Mouse (Mus musculus) CH12.LX (cell line): ENCODE measurements around the gene Srcin1. TPM values are rescaled to one million over a fixed set of nuclear protein-coding genes. Genes with fewer than 3 reads are reported as not detected.

Experiments
- DNase-seq: peaks from one replicate; pipeline ENCODE4 v3.0.0-alpha.2; 2013; ENCODE audit errors: extremely low read depth
- H3K27ac ChIP-seq: 2 replicates; pipeline ENCODE4 v1.5.1; 2012; ENCODE audit warnings: low read depth, mild to moderate bottlenecking, control low read depth, moderate library complexity; ENCODE audit not compliant: insufficient read depth
- H3K27me3 ChIP-seq: replicated peaks from 2 replicates; pipeline ENCODE3; 2012; ENCODE audit warnings: inconsistent platforms
- H3K36me3 ChIP-seq, 2 experiments: replicated peaks in 1 of 2; 2 replicates each; pipeline versions ENCODE3 to v1.6.1; 2012; ENCODE audit warnings: inconsistent platforms in 1 of 2, low read length in 1 of 2, mild to moderate bottlenecking in 1 of 2, mixed read lengths in 1 of 2, moderate library complexity in 1 of 2; ENCODE audit not compliant: control insufficient read depth in 1 of 2, insufficient read depth in 1 of 2
- H3K4me1 ChIP-seq, 2 experiments: 2 replicates each; pipeline ENCODE4 v1.6.1; 2012; ENCODE audit warnings: inconsistent platforms in 1 of 2, moderate library complexity in 1 of 2; ENCODE audit not compliant: insufficient read depth in 2 of 2, control insufficient read depth in 1 of 2
- H3K4me2 ChIP-seq: 2 replicates; pipeline ENCODE4 v1.6.1; 2012; ENCODE audit warnings: low read depth, mild to moderate bottlenecking, control low read depth; ENCODE audit not compliant: poor library complexity, insufficient read depth, severe bottlenecking
- H3K4me3 ChIP-seq, 3 experiments: fragments of 150-350 bp in 1 of 3; sonication (generic) in 1 of 3; replicated peaks in 1 of 3; 2 replicates each; pipeline versions ENCODE3 to v1.5.1; 2011 to 2012; ENCODE audit warnings: low read depth in 2 of 3, low read length in 2 of 3, mild to moderate bottlenecking in 2 of 3, moderate library complexity in 2 of 3, control low read depth in 1 of 3, improper control_type of control experiment in 1 of 3, inconsistent platforms in 1 of 3, mixed read lengths in 1 of 3; ENCODE audit not compliant: poor library complexity in 1 of 3
- H3K79me2 ChIP-seq: replicated peaks from 2 replicates; pipeline ENCODE4 v1.6.1; 2012; ENCODE audit warnings: mild to moderate bottlenecking, moderate library complexity; ENCODE audit not compliant: control insufficient read depth, poor library complexity, insufficient read depth, severe bottlenecking; ENCODE audit errors: extremely low read depth
- H3K9ac ChIP-seq: 2 replicates; pipeline ENCODE4 v1.6.1; 2012; ENCODE audit warnings: low read depth, mild to moderate bottlenecking, control low read depth, moderate library complexity; ENCODE audit not compliant: insufficient read depth
- H3K9me3 ChIP-seq: replicated peaks from 2 replicates; pipeline ENCODE3; 2012; ENCODE audit warnings: low read length, inconsistent platforms, mixed read lengths
- BHLHE40 ChIP-seq: IDR thresholded peaks from 2 replicates; pipeline ENCODE4 v1.6.1; 2011; ENCODE audit warnings: mild to moderate bottlenecking, low read depth, low read length, improper control_type of control experiment
- CHD1 ChIP-seq: IDR thresholded peaks from 2 replicates; pipeline ENCODE4 v1.6.1; 2012; ENCODE audit warnings: low read depth, low read length, improper control_type of control experiment, inconsistent platforms
- CHD2 ChIP-seq: IDR thresholded peaks from 2 replicates; pipeline ENCODE4 v1.6.1; 2011; ENCODE audit warnings: low read length, improper control_type of control experiment
- CTCF ChIP-seq, 2 experiments: IDR thresholded peaks in 1 of 2; conservative IDR thresholded peaks in 1 of 2; 2 replicates each; pipeline ENCODE4 v1.5.1; 2011 to 2012; ENCODE audit warnings: low read depth in 2 of 2, low read length in 2 of 2, improper control_type of control experiment in 1 of 2, inconsistent platforms in 1 of 2, mild to moderate bottlenecking in 1 of 2, moderate library complexity in 1 of 2
- E2F4 ChIP-seq: IDR thresholded peaks from 2 replicates; pipeline ENCODE4 v1.6.1; 2011; ENCODE audit warnings: low read depth, low read length, improper control_type of control experiment; ENCODE audit not compliant: insufficient replicate concordance
- ELF1 ChIP-seq: IDR thresholded peaks from 2 replicates; pipeline ENCODE4 v1.6.1; 2014; ENCODE audit warnings: low read depth, mild to moderate bottlenecking, inconsistent platforms, low read length, improper control_type of control experiment
- EP300 ChIP-seq: IDR thresholded peaks from 2 replicates; pipeline ENCODE4 v1.6.1; 2011; ENCODE audit warnings: low read length, improper control_type of control experiment
- ETS1 ChIP-seq: conservative IDR thresholded peaks from 2 replicates; pipeline ENCODE4 v1.6.1; 2012; ENCODE audit warnings: low read depth, mild to moderate bottlenecking, inconsistent platforms, low read length, improper control_type of control experiment, moderate library complexity
- GABPA ChIP-seq: IDR thresholded peaks from 2 replicates; pipeline ENCODE4 v1.6.1; 2012; ENCODE audit warnings: low read depth, low read length, improper control_type of control experiment, inconsistent platforms; ENCODE audit not compliant: insufficient replicate concordance
- HCFC1 ChIP-seq: IDR thresholded peaks from 2 replicates; pipeline ENCODE4 v1.6.1; 2012; ENCODE audit warnings: low read depth, mild to moderate bottlenecking, inconsistent platforms, low read length, improper control_type of control experiment
- IRF4 ChIP-seq: IDR thresholded peaks from 2 replicates; pipeline ENCODE4 v1.6.1; 2014; ENCODE audit warnings: low read depth, mild to moderate bottlenecking, inconsistent platforms, low read length, improper control_type of control experiment
- JUN ChIP-seq: IDR thresholded peaks from 2 replicates; pipeline ENCODE4 v1.6.1; 2011; ENCODE audit warnings: low read depth, mild to moderate bottlenecking, low read length, improper control_type of control experiment, moderate library complexity; ENCODE audit not compliant: insufficient read depth
- JUND ChIP-seq: conservative IDR thresholded peaks from 2 replicates; pipeline ENCODE4 v1.6.1; 2011; ENCODE audit warnings: low read depth, low read length, improper control_type of control experiment
- KAT2A ChIP-seq: IDR thresholded peaks from 2 replicates; pipeline ENCODE4 v1.6.1; 2012; ENCODE audit warnings: low read length, improper control_type of control experiment, inconsistent platforms; ENCODE audit not compliant: insufficient replicate concordance
- MAFK ChIP-seq: IDR thresholded peaks from 2 replicates; pipeline ENCODE4 v1.6.1; 2011; ENCODE audit warnings: low read length, improper control_type of control experiment; ENCODE audit not compliant: insufficient replicate concordance
- MAX ChIP-seq: IDR thresholded peaks from 2 replicates; pipeline ENCODE4 v1.6.1; 2011; ENCODE audit warnings: low read length, improper control_type of control experiment
- MAZ ChIP-seq: IDR thresholded peaks from 2 replicates; pipeline ENCODE4 v1.6.1; 2012; ENCODE audit warnings: low read depth, mild to moderate bottlenecking, inconsistent platforms, low read length, improper control_type of control experiment, moderate library complexity
- MEF2A ChIP-seq: IDR thresholded peaks from 2 replicates; pipeline ENCODE4 v1.6.1; 2014; ENCODE audit warnings: low read depth, mild to moderate bottlenecking, inconsistent platforms, low read length, improper control_type of control experiment, borderline replicate concordance
- MXI1 ChIP-seq: IDR thresholded peaks from 2 replicates; pipeline ENCODE4 v1.6.1; 2011; ENCODE audit warnings: mild to moderate bottlenecking, low read depth, low read length, improper control_type of control experiment
- MYC ChIP-seq: IDR thresholded peaks from 2 replicates; pipeline ENCODE4 v1.6.1; 2011; ENCODE audit warnings: low read depth, mild to moderate bottlenecking, improper control_type of control experiment, low read length
- NELFE ChIP-seq: IDR thresholded peaks from 2 replicates; pipeline ENCODE4 v1.6.1; 2011; ENCODE audit warnings: low read depth, low read length, improper control_type of control experiment
- NRF1 ChIP-seq: IDR thresholded peaks from 2 replicates; pipeline ENCODE4 v1.6.1; 2014; ENCODE audit warnings: low read depth, mild to moderate bottlenecking, inconsistent platforms, low read length, improper control_type of control experiment, moderate library complexity
- PAX5 ChIP-seq: IDR thresholded peaks from 2 replicates; pipeline ENCODE4 v1.6.1; 2012; ENCODE audit warnings: low read length, inconsistent platforms, mixed read lengths
- POLR2A ChIP-seq: IDR thresholded peaks from 2 replicates; pipeline ENCODE4 v1.6.1; 2011; ENCODE audit warnings: low read depth, mild to moderate bottlenecking, improper control_type of control experiment, low read length
- POLR2AphosphoS2 ChIP-seq: IDR thresholded peaks from 2 replicates; pipeline ENCODE4 v1.6.1; 2011; ENCODE audit warnings: low read depth, low read length, improper control_type of control experiment
- RAD21 ChIP-seq: IDR thresholded peaks from 2 replicates; pipeline ENCODE4 v1.6.1; 2011; ENCODE audit warnings: low read depth, mild to moderate bottlenecking, low read length, improper control_type of control experiment, moderate library complexity
- RCOR1 ChIP-seq: conservative IDR thresholded peaks from 2 replicates; pipeline ENCODE4 v1.6.1; 2012; ENCODE audit warnings: low read depth, mild to moderate bottlenecking, inconsistent platforms, low read length, improper control_type of control experiment
- SIN3A ChIP-seq: IDR thresholded peaks from 2 replicates; pipeline ENCODE4 v1.6.1; 2012; ENCODE audit warnings: low read length, improper control_type of control experiment, inconsistent platforms
- SMC3 ChIP-seq: IDR thresholded peaks from 2 replicates; pipeline ENCODE4 v1.6.1; 2011; ENCODE audit warnings: low read depth, low read length, improper control_type of control experiment
- TBP ChIP-seq: conservative IDR thresholded peaks from 2 replicates; pipeline ENCODE4 v1.6.1; 2011; ENCODE audit warnings: low read depth, low read length, improper control_type of control experiment
- TCF12 ChIP-seq: IDR thresholded peaks from 2 replicates; pipeline ENCODE4 v1.6.1; 2014; ENCODE audit warnings: low read depth, mild to moderate bottlenecking, inconsistent platforms, low read length, improper control_type of control experiment
- UBTF ChIP-seq: IDR thresholded peaks from 2 replicates; pipeline ENCODE4 v1.6.1; 2012; ENCODE audit warnings: low read depth, mild to moderate bottlenecking, inconsistent platforms, low read length, improper control_type of control experiment, moderate library complexity
- USF1 ChIP-seq: IDR thresholded peaks from 2 replicates; pipeline ENCODE4 v1.6.1; 2014; ENCODE audit warnings: low read depth, mild to moderate bottlenecking, inconsistent platforms, low read length, improper control_type of control experiment
- USF2 ChIP-seq: conservative IDR thresholded peaks from 2 replicates; pipeline ENCODE4 v1.6.1; 2011; ENCODE audit warnings: low read depth, low read length, improper control_type of control experiment
- ZC3H11A ChIP-seq: IDR thresholded peaks from 2 replicates; pipeline ENCODE4 v1.6.1; 2012; ENCODE audit warnings: low read depth, mild to moderate bottlenecking, inconsistent platforms, low read length, improper control_type of control experiment
- ZKSCAN1 ChIP-seq: IDR thresholded peaks from 2 replicates; pipeline ENCODE4 v1.6.1; 2012; ENCODE audit warnings: low read depth, inconsistent platforms, low read length, improper control_type of control experiment, borderline replicate concordance
- ZMIZ1 ChIP-seq: IDR thresholded peaks from 2 replicates; pipeline ENCODE4 v1.6.1; 2012; ENCODE audit warnings: low read depth, mild to moderate bottlenecking, inconsistent platforms, low read length, improper control_type of control experiment
- ZNF384 ChIP-seq: IDR thresholded peaks from 2 replicates; pipeline ENCODE4 v1.6.1; 2012; ENCODE audit warnings: low read depth, low read length, improper control_type of control experiment, inconsistent platforms
- dilution Hi-C: fragments of 300-500 bp; cut with MboI; formaldehyde crosslinking; loops from 2 replicates; pipeline ENCODE4 v1.14.3; 2020; ENCODE audit warnings: low sequenced_read_pairs; ENCODE audit not compliant: extremely low pct_unique_long_range_greater_than_20kb, extremely low pct_ligation_motif_present
- in situ Hi-C: fragments of 300-500 bp; cut with MboI; formaldehyde crosslinking; loops from 3 replicates; pipeline ENCODE4 v1.14.3; 2019; ENCODE audit warnings: low sequenced_read_pairs, low pct_ligation_motif_present, low pct_unique_long_range_greater_than_20kb, mixed read lengths
- polyA plus RNA-seq: library from polyadenylated mRNA; unstranded; fragments of >175 nt; gene quantifications from 2 replicates; pipeline ENCODE4 v1.2.1, GENCODE M21; 2012; ENCODE audit warnings: low read depth; ENCODE audit not compliant: insufficient read length
- total RNA-seq, 2 experiments: library from RNA; depleted of rRNA; stranded (reverse); fragments of 300-350 nt in 1 of 2; fragments of >200 nt in 1 of 2; gene quantifications; 2 replicates each; pipeline ENCODE4 v1.2.3; 2012 to 2014

Srcin1 gene
- total and polyA plus RNA-seq, 3 experiments = 0.08 to 0.09 TPM; not detected in 1

DNA sequence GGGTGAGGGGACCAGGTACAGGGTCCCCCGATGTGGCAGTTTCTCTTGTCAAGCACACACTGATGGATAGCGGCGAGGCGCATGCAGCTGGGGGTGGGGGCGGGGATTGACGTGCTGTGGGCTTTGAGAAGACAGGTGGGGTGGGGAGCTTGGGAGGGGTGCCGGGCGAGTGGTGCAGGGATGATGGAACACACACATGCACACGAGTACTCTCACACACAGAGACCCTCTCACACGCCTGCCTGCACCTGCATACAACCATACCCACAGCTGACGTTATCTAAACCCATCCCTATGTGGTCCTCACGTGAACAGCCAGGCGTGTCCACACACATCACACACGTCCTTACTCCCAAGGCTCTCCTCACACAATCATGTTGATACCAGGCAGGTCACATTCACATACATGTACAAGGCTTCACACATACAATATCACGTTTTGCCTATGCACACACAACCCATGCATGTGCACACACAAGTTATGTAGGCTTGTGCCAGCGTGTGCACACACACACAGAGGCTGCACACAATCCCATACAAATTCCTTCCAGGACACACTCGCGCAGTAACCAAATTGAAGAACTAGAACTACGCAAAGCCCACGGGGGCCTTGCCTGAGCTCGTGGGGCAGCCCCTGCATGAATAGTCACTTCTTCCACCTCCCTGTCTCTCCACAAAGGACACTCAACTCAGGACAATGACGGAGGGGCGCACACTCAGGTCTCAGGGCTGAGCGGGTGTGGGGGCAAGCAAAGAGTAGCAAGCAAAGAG lies 66.1 kb downstream of the Srcin1 start:
- H3K9ac ChIP-seq = no peak overlapping the region
- no peak overlapping the region for H3K27ac ChIP-seq
- no peaks in the 10 kb centered on the region for H3K79me2 ChIP-seq
- dilution Hi-C loops (no loop called here), in situ Hi-C loops (no loop called here)
- peak; percentile 69 for TF ChIP-seq ETS1
- TF ChIP-seq ZMIZ1 = 0 out of 2 replicates have a peak, but pooled peaks have one; percentile 2
- no peak for TF ChIP-seq SIN3A
- TF ChIP-seq MAZ = peak; percentile 79; the same call in 1 of the 2 replicates
- TF ChIP-seq USF2 = no peak
- TF ChIP-seq MYC = 0 out of 2 replicates have a peak, but pooled peaks have one; percentile 16
- no peak for TF ChIP-seq E2F4
- no peak for TF ChIP-seq KAT2A
- no peak for TF ChIP-seq TCF12
- TF ChIP-seq NRF1 = 0 out of 2 replicates have a peak, but pooled peaks have one; percentile 15
- TF ChIP-seq TBP = no peak
- TF ChIP-seq ZNF384 = no peak
- TF ChIP-seq POLR2AphosphoS2 = no peak
- no peak for TF ChIP-seq MAFK
- no peak for TF ChIP-seq MXI1
- peak; percentile 48; the same call in 1 of the 2 replicates for TF ChIP-seq JUND
- 0 out of 2 replicates have a peak, but pooled peaks have one; percentile 17 for TF ChIP-seq MAX
- TF ChIP-seq CTCF (conservative IDR thresholded peaks at IDR 0.05 in 1 of 2, IDR thresholded peaks at IDR 0.05 in 1 of 2; ENCODE audit: low read depth in 2 of 2, low read length in 2 of 2) = no peak
- TF ChIP-seq USF1 = no peak
- no peak for TF ChIP-seq RCOR1
- TF ChIP-seq POLR2A = no peak
- no peak for TF ChIP-seq ELF1
- peak; percentile 86 for TF ChIP-seq IRF4
- 0 out of 2 replicates have a peak, but pooled peaks have one; percentile 57 for TF ChIP-seq CHD1
- no peak for TF ChIP-seq NELFE
- no peak for TF ChIP-seq UBTF
- TF ChIP-seq EP300 = peak; percentile 77
- no peak for TF ChIP-seq ZKSCAN1
- TF ChIP-seq JUN = no peak; the same call in 1 of the 2 replicates
- TF ChIP-seq SMC3 = no peak
- TF ChIP-seq GABPA = no peak
- TF ChIP-seq PAX5 = no peak
- TF ChIP-seq CHD2 = no peak
- no peak for TF ChIP-seq RAD21
- no peak for TF ChIP-seq ZC3H11A
- no peak for TF ChIP-seq MEF2A
- peak; percentile 82 for TF ChIP-seq BHLHE40
- TF ChIP-seq HCFC1 = no peak
- peak overlapping the region in 1 of 3 experiments; percentile 36 for H3K4me3 ChIP-seq
- H3K36me3 ChIP-seq = no peaks in the 10 kb centered on the region
- peaks cover 16% of the 10 kb centered on the region for H3K27me3 ChIP-seq
- H3K4me2 ChIP-seq = 0 out of 2 replicates have a peak overlapping the region, but pooled peaks have one; percentile 17
- DNase-seq = peak; percentile 58
- H3K9me3 ChIP-seq = peaks cover 5% of the 10 kb centered on the region
- peaks cover 26 to 63% of the 10 kb centered on the region in 2 experiments for H3K4me1 ChIP-seq
